Mouse (Mus musculus) ES-Bruce4 (cell line): ENCODE data around the gene Nhsl1.

Experiments used
- CTCF ChIP-seq: IDR thresholded peaks from one replicate; pipeline ENCODE4 v1.8.1; 2011; ENCODE audit warnings: low read depth, low read length
- EP300 ChIP-seq: IDR thresholded peaks from 2 replicates; pipeline ENCODE4 v1.6.1; 2011; ENCODE audit warnings: low read depth, low read length; ENCODE audit not compliant: insufficient read depth
- POLR2A ChIP-seq: IDR thresholded peaks from one replicate; pipeline ENCODE4 v1.8.1; 2011; ENCODE audit warnings: low read length; ENCODE audit not compliant: insufficient read depth

DNA sequence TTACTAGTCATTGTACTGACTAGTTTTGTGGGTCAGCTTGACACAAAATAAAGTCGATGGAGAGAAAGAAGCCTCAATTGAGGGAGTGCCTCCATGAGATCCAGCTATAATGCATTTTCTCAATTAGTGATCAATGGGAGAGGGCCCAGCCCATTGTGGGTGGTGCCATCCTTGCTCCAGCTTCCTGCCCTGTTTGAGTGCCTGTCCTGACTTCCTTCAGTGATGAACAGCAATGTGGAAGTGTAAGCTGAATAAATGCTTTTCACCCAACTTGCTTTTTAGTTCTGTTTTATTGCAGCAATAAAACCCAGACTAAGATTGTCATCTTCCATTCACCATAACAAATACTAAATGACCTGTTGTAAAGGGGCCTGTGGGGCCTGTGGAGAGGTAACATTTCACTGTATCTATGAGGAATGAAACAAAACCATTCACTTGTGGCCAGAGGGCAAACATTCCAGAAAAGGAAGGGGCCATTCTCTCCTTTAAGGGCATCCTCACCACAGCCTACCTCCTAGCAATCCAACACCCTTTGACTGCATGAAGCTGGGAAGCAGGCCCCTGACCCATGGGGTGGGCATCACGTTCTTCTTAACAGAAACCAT lies 189.2 kb downstream of the Nhsl1 start:
- TF ChIP-seq POLR2A (no peak), CTCF (no peak), EP300 (no peak)
